Mouse (Mus musculus): Measurements from ENCODE around the gene Cxcl1. TPM values are rescaled to one million over a fixed set of nuclear protein-coding genes. Genes with fewer than 3 reads are reported as not detected.

Gene Cxcl1
- total RNA-seq, 4 experiments from 2014 or later, result 0.41 to 1.2 TPM; not detected in 2

Other genes with a start within 250 kb of the Cxcl1 start
- gene Cxcl5, start 131.9 kb upstream of the Cxcl1 start, total RNA-seq (2022), result 1 to 10 TPM in 2 of 4 experiments, under 1 TPM in 2; 0.39 to 4.6 (median 2.1) TPM
- 1 to 10 TPM in 1 of 4 experiments, under 1 TPM in 2, not detected in 1; 0.32 to 1.6 (median 0.47) TPM for gene Ppbp, start 122.7 kb upstream of the Cxcl1 start, total RNA-seq (2022)
- 1 to 10 TPM; 2.8 to 3.1 (median 2.9) TPM for gene Pf4, start 118.8 kb upstream of the Cxcl1 start, total RNA-seq (2022)
- gene Cxcl3, start 105.1 kb upstream of the Cxcl1 start, total RNA-seq (2022), result not detected
- gene Cxcl15, start 96.7 kb upstream of the Cxcl1 start, total RNA-seq (2022), result not detected
- not detected for gene Cxcl2, start 12.6 kb downstream of the Cxcl1 start, total RNA-seq (2022)
- 10 to 100 TPM; 14.6 to 24.1 (median 17.4) TPM for gene Mthfd2l, start 39.9 kb downstream of the Cxcl1 start, total RNA-seq (2022)
- not detected for gene Epgn, start 136.2 kb downstream of the Cxcl1 start, total RNA-seq (2022)
- not detected for gene Ereg, start 183.4 kb downstream of the Cxcl1 start, total RNA-seq (2022)
- under 1 TPM in 2 of 4 experiments, not detected in 2; 0.35 to 0.45 TPM for gene Areg, start 248.4 kb downstream of the Cxcl1 start, total RNA-seq (2022)

Measured in layer of hippocampus, adult 8-10 months (tissue).